Mouse (Mus musculus): ENCODE results near the gene Fam124b.

The Fam124b gene

GRCm38 (mm10) chr1:80166577-80166976 lies 51.7 kb downstream of the Fam124b start:
- H3K9me3 ChIP-seq (ENCODE audit: low read length) = no peaks in the 10 kb centered on the region
- no peaks in the 10 kb centered on the region for H3K36me3 ChIP-seq (ENCODE audit: insufficient read depth, low read length)
- H3K27me3 ChIP-seq (ENCODE audit: insufficient read depth, low read length) = no peaks in the 10 kb centered on the region
- TF ChIP-seq CTCF (conservative IDR thresholded peaks at IDR 0.05; ENCODE audit: low read length) (no peak), NANOG (IDR thresholded peaks at IDR 0.05; ENCODE audit: borderline replicate concordance, low read length) (no peak), POU5F1 (IDR thresholded peaks at IDR 0.05; ENCODE audit: borderline replicate concordance, low read length) (no peak)
- no peaks in the 10 kb centered on the region for H3K4me1 ChIP-seq (replicated peaks; ENCODE audit: low read depth, low read length)
- H3K4me3 ChIP-seq (replicated peaks; ENCODE audit: low read length) = no peak overlapping the region

GRCm38 (mm10) chr1:80165391-80165790 lies 52.9 kb downstream of the Fam124b start:
- Histone ChIP-seq H3K9me3 (ENCODE audit: low read length) (no peaks in the 10 kb centered on the region), H3K4me1 (replicated peaks; ENCODE audit: low read depth, low read length) (no peaks in the 10 kb centered on the region), H3K27me3 (ENCODE audit: insufficient read depth, low read length) (no peaks in the 10 kb centered on the region), H3K4me3 (replicated peaks; ENCODE audit: low read length) (no peak overlapping the region), H3K36me3 (ENCODE audit: insufficient read depth, low read length) (no peaks in the 10 kb centered on the region)
- TF ChIP-seq NANOG (IDR thresholded peaks at IDR 0.05; ENCODE audit: borderline replicate concordance, low read length) = no peak
- no peak for TF ChIP-seq CTCF (conservative IDR thresholded peaks at IDR 0.05; ENCODE audit: low read length)
- TF ChIP-seq POU5F1 (IDR thresholded peaks at IDR 0.05; ENCODE audit: borderline replicate concordance, low read length) = no peak

DNA sequence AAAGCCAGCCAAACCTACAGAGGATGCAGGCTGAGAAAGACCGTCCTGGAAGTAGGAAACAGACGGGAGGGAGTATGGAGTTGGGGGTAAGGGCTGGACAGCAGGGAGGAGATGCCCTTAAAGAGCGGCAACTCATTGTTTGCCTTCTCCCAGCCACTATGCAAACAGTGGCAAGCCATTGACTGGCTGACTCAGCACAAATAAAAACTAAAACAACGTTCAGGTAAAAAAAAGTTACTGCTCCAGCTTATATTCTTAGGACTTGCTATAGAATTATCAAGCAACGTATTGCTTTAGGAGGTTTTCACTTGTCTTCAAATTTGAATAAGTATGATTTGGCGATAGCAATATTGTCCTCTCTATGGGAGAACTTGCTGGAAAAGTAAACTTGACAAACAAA lies 55.3 kb downstream of the Fam124b start:
- H3K4me1 ChIP-seq (replicated peaks; ENCODE audit: low read depth, low read length) = no peaks in the 10 kb centered on the region

DNA sequence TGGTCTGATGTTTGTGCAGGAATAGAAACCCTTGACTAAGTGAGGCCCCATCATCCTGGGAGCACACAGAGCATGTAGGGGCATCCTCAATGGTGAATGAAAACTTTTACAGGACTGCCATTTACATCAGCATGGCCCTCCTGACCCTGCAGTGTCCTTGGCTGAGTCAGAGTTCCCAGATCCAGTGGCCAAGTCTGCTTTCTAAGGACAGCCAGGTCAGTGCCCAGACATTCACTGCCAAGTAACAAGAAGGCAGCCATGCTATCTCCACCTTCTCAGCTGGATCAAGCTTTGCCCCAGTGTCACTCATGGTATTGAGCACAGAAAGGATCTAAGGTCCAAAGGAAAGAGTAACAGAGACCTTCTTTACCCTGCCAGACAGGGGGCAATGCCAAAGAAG lies 58.7 kb downstream of the Fam124b start:
- Histone ChIP-seq H3K27me3 (ENCODE audit: insufficient read depth, low read length) (no peaks in the 10 kb centered on the region), H3K4me3 (replicated peaks; ENCODE audit: low read length) (no peak overlapping the region)

More for the DNA sequence above, 55.3 kb downstream of the Fam124b start:
- H3K27me3 ChIP-seq (ENCODE audit: insufficient read depth, low read length) = no peaks in the 10 kb centered on the region
- H3K9me3 ChIP-seq (ENCODE audit: low read length) = no peaks in the 10 kb centered on the region
- TF ChIP-seq CTCF (conservative IDR thresholded peaks at IDR 0.05; ENCODE audit: low read length) (no peak), NANOG (IDR thresholded peaks at IDR 0.05; ENCODE audit: borderline replicate concordance, low read length) (no peak), POU5F1 (IDR thresholded peaks at IDR 0.05; ENCODE audit: borderline replicate concordance, low read length) (no peak)
- no peaks in the 10 kb centered on the region for H3K36me3 ChIP-seq (ENCODE audit: insufficient read depth, low read length)
- H3K4me3 ChIP-seq (replicated peaks; ENCODE audit: low read length) = no peak overlapping the region

GRCm38 (mm10) chr1:80154902-80155301 lies 63.4 kb downstream of the Fam124b start:
- Histone ChIP-seq H3K27me3 (ENCODE audit: insufficient read depth, low read length) (no peaks in the 10 kb centered on the region), H3K36me3 (ENCODE audit: insufficient read depth, low read length) (no peaks in the 10 kb centered on the region), H3K4me3 (replicated peaks; ENCODE audit: low read length) (no peak overlapping the region), H3K4me1 (replicated peaks; ENCODE audit: low read depth, low read length) (no peaks in the 10 kb centered on the region; the same call in 1 of the 2 replicates), H3K9me3 (ENCODE audit: low read length) (peaks cover 9% of the 10 kb centered on the region; the same call in 1 of the 2 replicates)
- no peak for TF ChIP-seq CTCF (conservative IDR thresholded peaks at IDR 0.05; ENCODE audit: low read length)
- TF ChIP-seq POU5F1 (IDR thresholded peaks at IDR 0.05; ENCODE audit: borderline replicate concordance, low read length) = no peak
- TF ChIP-seq NANOG (IDR thresholded peaks at IDR 0.05; ENCODE audit: borderline replicate concordance, low read length) = no peak

More for the DNA sequence above, 58.7 kb downstream of the Fam124b start:
- TF ChIP-seq CTCF (conservative IDR thresholded peaks at IDR 0.05; ENCODE audit: low read length) (no peak), NANOG (IDR thresholded peaks at IDR 0.05; ENCODE audit: borderline replicate concordance, low read length) (no peak), POU5F1 (IDR thresholded peaks at IDR 0.05; ENCODE audit: borderline replicate concordance, low read length) (no peak)
- H3K4me1 ChIP-seq (replicated peaks; ENCODE audit: low read depth, low read length) = no peaks in the 10 kb centered on the region
- no peaks in the 10 kb centered on the region for H3K9me3 ChIP-seq (ENCODE audit: low read length)
- H3K36me3 ChIP-seq (ENCODE audit: insufficient read depth, low read length) = no peaks in the 10 kb centered on the region

GRCm38 (mm10) chr1:80153125-80153716 lies 65.1 kb downstream of the Fam124b start:
- H3K36me3 ChIP-seq (ENCODE audit: insufficient read depth, low read length) = no peaks in the 10 kb centered on the region
- H3K9me3 ChIP-seq (ENCODE audit: low read length) = peaks cover 26% of the 10 kb centered on the region
- TF ChIP-seq NANOG (IDR thresholded peaks at IDR 0.05; ENCODE audit: borderline replicate concordance, low read length) (no peak), CTCF (conservative IDR thresholded peaks at IDR 0.05; ENCODE audit: low read length) (peak; percentile 53)
- no peaks in the 10 kb centered on the region for H3K27me3 ChIP-seq (ENCODE audit: insufficient read depth, low read length)
- no peak overlapping the region for H3K4me3 ChIP-seq (replicated peaks; ENCODE audit: low read length)
- no peaks in the 10 kb centered on the region; the same call in 1 of the 2 replicates for H3K4me1 ChIP-seq (replicated peaks; ENCODE audit: low read depth, low read length)

- no peaks in the 10 kb centered on the region for H3K36me3 ChIP-seq (ENCODE audit: insufficient read depth, low read length)
- no peaks in the 10 kb centered on the region; the same call in 1 of the 2 replicates for H3K4me1 ChIP-seq (replicated peaks; ENCODE audit: low read depth, low read length)
- H3K27me3 ChIP-seq (ENCODE audit: insufficient read depth, low read length) = no peaks in the 10 kb centered on the region
- TF ChIP-seq NANOG (IDR thresholded peaks at IDR 0.05; ENCODE audit: borderline replicate concordance, low read length) (peak; percentile 81), POU5F1 (IDR thresholded peaks at IDR 0.05; ENCODE audit: borderline replicate concordance, low read length) (no peak), CTCF (conservative IDR thresholded peaks at IDR 0.05; ENCODE audit: low read length) (no peak)
- peaks cover 51% of the 10 kb centered on the region for H3K9me3 ChIP-seq (ENCODE audit: low read length)
- no peak overlapping the region for H3K4me3 ChIP-seq (replicated peaks; ENCODE audit: low read length)
Measured at GRCm38 (mm10) chr1:80150681-80151080, 67.6 kb downstream of the Fam124b start.
